Mouse (Mus musculus) embryonic fibroblast, embryonic 13.5 days (primary cell): ENCODE measurements at regions not wholly inside any gene's neighbourhood (a gene's known extent, or its start where the extent isn't known, plus 50 kb on each side); places are given as distances from the start of the nearest gene placed in this dataset.

Experiments
- CTCF ChIP-seq: IDR thresholded peaks from 2 replicates; pipeline ENCODE4 v1.5.1; 2011; ENCODE audit warnings: mild to moderate bottlenecking, control low read depth, low read length, moderate library complexity, borderline replicate concordance; ENCODE audit not compliant: insufficient read depth
- POLR2A ChIP-seq: IDR thresholded peaks from 2 replicates; pipeline ENCODE4 v1.6.1; 2011; ENCODE audit warnings: low read depth, mild to moderate bottlenecking, control low read depth, low read length, moderate library complexity

DNA sequence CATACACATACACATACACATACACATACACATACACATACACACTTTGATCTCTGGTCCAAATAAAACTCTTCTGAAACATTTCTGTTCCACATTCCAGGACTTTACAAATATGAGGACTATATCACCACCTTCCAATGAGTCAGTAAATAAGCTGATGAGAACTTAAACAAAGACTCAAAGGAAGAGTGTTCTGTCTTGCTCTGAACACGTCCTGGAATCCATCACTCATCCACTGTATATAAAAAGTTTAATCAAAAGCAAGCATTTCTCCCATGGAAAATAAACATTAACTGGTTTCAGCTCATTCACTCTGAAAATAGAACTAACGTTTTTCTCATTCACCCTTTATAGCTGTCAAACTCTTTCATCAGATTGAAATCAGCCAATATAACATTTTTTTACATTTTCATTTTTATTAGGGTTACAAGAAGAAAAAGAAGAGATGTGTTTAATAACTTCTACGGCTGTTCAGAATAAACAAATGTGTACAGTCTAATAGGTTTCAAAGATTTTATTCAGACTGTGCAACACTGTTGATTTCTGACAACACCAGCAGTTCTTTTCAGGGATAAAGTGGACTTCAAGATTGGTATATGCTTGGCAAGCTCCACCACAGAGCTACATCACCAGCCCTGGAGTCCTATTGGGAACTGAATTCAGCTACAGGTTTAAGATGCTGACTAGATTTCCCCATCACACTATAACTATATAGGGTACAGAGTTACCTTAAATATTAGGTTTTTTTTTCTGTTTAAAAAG, 151.0 kb upstream of the Tmtc1 start:
- TF ChIP-seq POLR2A (no peak), CTCF (no peak)
